ENCODE assay signal across 22 mouse cellular contexts in genomic region chr7:68594017-68594386, GRCm38 (mm10).
DNase-seq lines count a peak whose midpoint lies in the region; ATAC-seq and TF ChIP-seq lines count a peak whose summit lies in the region.
"Had no signal": no experiment of that assay in that cellular context is flagged by ENCODE, and none has a peak within 500 bp of the region (broad histone marks: within the 10 kb centered on the region; RNA-seq: fewer than 3 reads in every experiment).

No protein-coding gene starts in this region.

- no peak overlapping the region for H3K4me3 ChIP-seq in forebrain, postnatal 0 days (ENCODE audit: low read depth, low read length)
- no peak overlapping the region for H3K4me3 ChIP-seq in forebrain, embryonic 14.5 days (ENCODE audit: low read depth, low read length)
- no peak overlapping the region for H3K4me3 ChIP-seq in kidney, embryonic 16.5 days (ENCODE audit: low read length)
- no peak overlapping the region for H3K4me3 ChIP-seq in neural tube, embryonic 13.5 days
- no peak overlapping the region for H3K4me3 ChIP-seq in neural tube, embryonic 15.5 days (replicated peaks)
- H3K4me3 ChIP-seq: embryonic facial prominence, embryonic 15.5 days; left cerebral cortex, adult 2 months had no signal

- no peaks in the 10 kb centered on the region for H3K4me1 ChIP-seq in forebrain, postnatal 0 days (ENCODE audit: insufficient read depth)
- H3K4me1 ChIP-seq in forebrain, embryonic 14.5 days (ENCODE audit: control insufficient read depth, insufficient read depth, low read length): peaks cover 3% of the 10 kb centered on the region; the same call in 1 of the 2 replicates
- peaks cover 9% of the 10 kb centered on the region for H3K4me1 ChIP-seq in kidney, embryonic 16.5 days (ENCODE audit: insufficient read depth, low read length)
- H3K4me1 ChIP-seq in neural tube, embryonic 13.5 days (replicated peaks): peaks cover 13% of the 10 kb centered on the region
- H3K4me1 ChIP-seq in neural tube, embryonic 15.5 days: 0 out of 2 replicates have a peak, but pooled peaks cover 5% of the 10 kb centered on the region

- H3K9me3 ChIP-seq in forebrain, postnatal 0 days (ENCODE audit: low read length): no peaks in the 10 kb centered on the region
- no peaks in the 10 kb centered on the region for H3K9me3 ChIP-seq in forebrain, embryonic 14.5 days (replicated peaks; ENCODE audit: control insufficient read depth, low read length)
- H3K9me3 ChIP-seq in kidney, embryonic 16.5 days (ENCODE audit: low read length): no peaks in the 10 kb centered on the region
- H3K9me3 ChIP-seq in neural tube, embryonic 13.5 days: no peaks in the 10 kb centered on the region
- H3K9me3 ChIP-seq in neural tube, embryonic 15.5 days (replicated peaks): no peaks in the 10 kb centered on the region
- H3K9me3 ChIP-seq: embryonic facial prominence, embryonic 15.5 days had no signal

- TF ChIP-seq CTCF in forebrain, postnatal 0 days (IDR thresholded peaks at IDR 0.05; ENCODE audit: low read depth): no peak

- H3K4me2 ChIP-seq in forebrain, postnatal 0 days (ENCODE audit: low read depth): peak overlapping the region; percentile 6; the same call in 1 of the 2 replicates
- no peak overlapping the region for H3K4me2 ChIP-seq in forebrain, embryonic 14.5 days (ENCODE audit: low read length)
- peak overlapping the region; percentile 42 for H3K4me2 ChIP-seq in kidney, embryonic 16.5 days (replicated peaks; ENCODE audit: low read depth, low read length)
- peak overlapping the region; percentile 26 for H3K4me2 ChIP-seq in neural tube, embryonic 13.5 days
- H3K4me2 ChIP-seq in neural tube, embryonic 15.5 days: peak overlapping the region; percentile 32
- H3K4me2 ChIP-seq: embryonic facial prominence, embryonic 15.5 days; liver, embryonic 11.5 days had no signal

- no peak for DNase-seq in forebrain, postnatal 0 days
- DNase-seq in forebrain, embryonic 14.5 days (ENCODE audit: low spot score): no peak
- DNase-seq in kidney, postnatal 25 days: no peak
- DNase-seq in neural tube, embryonic 10.5 days (ENCODE audit: extremely low spot score, low spot score): no peak
- DNase-seq in cerebellum, postnatal 36 days: no peak
- DNase-seq: adrenal gland, postnatal 14 days; cerebellum, adult 9-11 months; gastrocnemius, postnatal 10 days; heart, postnatal 10 days; kidney, postnatal 10 days; left cerebral cortex, postnatal 4 days; lung, adult 2 months; lung, postnatal 36 days; thymus, postnatal 14 days had no signal

- H3K27ac ChIP-seq in forebrain, postnatal 0 days (ENCODE audit: low read depth, low read length): no peak overlapping the region
- no peak overlapping the region for H3K27ac ChIP-seq in forebrain, embryonic 14.5 days (ENCODE audit: low read depth, low read length)
- no peak overlapping the region for H3K27ac ChIP-seq in kidney, embryonic 16.5 days (ENCODE audit: low read length)
- H3K27ac ChIP-seq in neural tube, embryonic 13.5 days (replicated peaks): no peak overlapping the region
- no peak overlapping the region for H3K27ac ChIP-seq in neural tube, embryonic 15.5 days (replicated peaks)
- H3K27ac ChIP-seq: embryonic facial prominence, embryonic 15.5 days; left cerebral cortex, adult 2 months had no signal

- no peaks in the 10 kb centered on the region for H3K27me3 ChIP-seq in forebrain, postnatal 0 days (ENCODE audit: insufficient read depth, low read length)
- no peaks in the 10 kb centered on the region for H3K27me3 ChIP-seq in forebrain, embryonic 14.5 days (replicated peaks; ENCODE audit: control insufficient read depth, insufficient read depth, low read length)
- H3K27me3 ChIP-seq in kidney, embryonic 16.5 days (ENCODE audit: insufficient read depth, low read length): no peaks in the 10 kb centered on the region
- no peaks in the 10 kb centered on the region for H3K27me3 ChIP-seq in neural tube, embryonic 13.5 days
- H3K27me3 ChIP-seq in neural tube, embryonic 15.5 days (replicated peaks): no peaks in the 10 kb centered on the region

- H3K9ac ChIP-seq in forebrain, postnatal 0 days: no peak overlapping the region
- H3K9ac ChIP-seq in forebrain, embryonic 14.5 days (ENCODE audit: low read length): no peak overlapping the region
- H3K9ac ChIP-seq in kidney, embryonic 16.5 days (replicated peaks; ENCODE audit: low read length): no peak overlapping the region
- H3K9ac ChIP-seq in neural tube, embryonic 13.5 days: no peak overlapping the region
- no peak overlapping the region for H3K9ac ChIP-seq in neural tube, embryonic 15.5 days (replicated peaks)
- H3K9ac ChIP-seq: embryonic facial prominence, embryonic 15.5 days had no signal

- no peaks in the 10 kb centered on the region for H3K36me3 ChIP-seq in forebrain, postnatal 0 days (ENCODE audit: insufficient read depth)
- H3K36me3 ChIP-seq in forebrain, embryonic 14.5 days (ENCODE audit: control insufficient read depth, insufficient read depth, low read length): no peaks in the 10 kb centered on the region
- H3K36me3 ChIP-seq in kidney, embryonic 16.5 days (ENCODE audit: insufficient read depth, low read length): no peaks in the 10 kb centered on the region
- H3K36me3 ChIP-seq in neural tube, embryonic 13.5 days: no peaks in the 10 kb centered on the region
- no peaks in the 10 kb centered on the region for H3K36me3 ChIP-seq in neural tube, embryonic 15.5 days
- H3K36me3 ChIP-seq: embryonic facial prominence, embryonic 15.5 days had no signal

- no peak for ATAC-seq in forebrain, postnatal 0 days
- no peak for ATAC-seq in forebrain, embryonic 14.5 days
- no peak for ATAC-seq in kidney, embryonic 16.5 days (ENCODE audit: low FRiP score, low TSS enrichment)
- no peak for ATAC-seq in neural tube, embryonic 13.5 days (ENCODE audit: low read depth)
- no peak for ATAC-seq in neural tube, embryonic 15.5 days (ENCODE audit: low FRiP score)
- ATAC-seq: CD4-positive, CD25-positive, alpha-beta regulatory T cell, adult 4 months; Patski had no signal

- WGBS in forebrain, postnatal 0 days: 66% methylated on average over 4 of the region's 4 CpGs
- WGBS in forebrain, embryonic 14.5 days: 87% methylated on average over 4 of the region's 4 CpGs
- WGBS in kidney, embryonic 16.5 days: 39% methylated on average over 4 of the region's 4 CpGs
- WGBS in neural tube, embryonic 13.5 days: 79% methylated on average over 4 of the region's 4 CpGs
- 74% methylated on average over 4 of the region's 4 CpGs for WGBS in neural tube, embryonic 15.5 days
